Mouse (Mus musculus) small intestine, adult 2 months (tissue): ENCODE data around the gene Otulin.

Experiments
- CTCF ChIP-seq: fragments of 200-500 bp; IDR thresholded peaks from 2 replicates; pipeline ENCODE4 v1.5.1; 2012; ENCODE audit warnings: low read depth, mild to moderate bottlenecking, control low read depth, inconsistent platforms, low read length, moderate library complexity, mixed read lengths; ENCODE audit not compliant: insufficient replicate concordance, insufficient read length; ENCODE audit errors: extremely low read depth
- POLR2A ChIP-seq: fragments of 200-500 bp; IDR thresholded peaks from 2 replicates; pipeline ENCODE4 v1.6.1; 2012; ENCODE audit warnings: low read depth, mild to moderate bottlenecking, control low read depth, inconsistent platforms, low read length, moderate library complexity

DNA sequence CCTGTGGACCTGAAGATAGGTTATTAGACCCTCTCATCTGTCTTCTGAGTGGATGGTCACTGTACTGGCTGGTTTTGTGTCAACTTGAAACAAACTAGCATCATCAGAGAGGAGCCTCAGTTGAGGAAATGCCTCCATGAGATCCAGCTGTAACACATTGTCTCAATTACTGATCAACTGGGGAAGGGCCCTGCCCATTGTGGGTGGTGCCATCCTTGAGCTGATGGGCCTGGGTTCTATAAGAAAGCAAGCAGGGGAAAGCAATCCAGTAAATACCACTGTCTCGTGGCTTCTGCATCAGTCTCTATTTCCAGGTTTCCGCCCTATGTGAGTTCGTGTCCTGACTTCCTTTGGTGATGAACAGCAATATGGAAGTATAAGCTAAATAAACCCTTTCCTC lies 14.8 kb upstream of the Otulin start:
- TF ChIP-seq CTCF (no peak), POLR2A (no peak)
